In genomic region chr8:103978948-103979347, GRCm38 (mm10) we compare ENCODE assay signal across 13 mouse cellular contexts.
"Had no signal": no experiment of that assay in that cellular context is flagged by ENCODE, and none has a peak within 500 bp of the region (broad histone marks: within the 10 kb centered on the region; RNA-seq: fewer than 3 reads in every experiment).

No protein-coding gene starts in this region.

- H3K4me3 ChIP-seq: limb, embryonic 13.5 days; liver, embryonic 15.5 days; megakaryocyte, embryonic 14.5 days; midbrain, embryonic 15.5 days; neural tube, embryonic 13.5 days had no signal

- H3K27ac ChIP-seq: limb, embryonic 13.5 days; liver, embryonic 15.5 days; macrophage; midbrain, embryonic 15.5 days; neural tube, embryonic 13.5 days had no signal

- DNase-seq: kidney, adult 8-10 months; kidney, postnatal 25 days; layer of hippocampus, postnatal 36 days; lung, adult 2 months; retina, postnatal 1 day; right cerebral cortex, postnatal 4 days; spleen, adult 18-20 months had no signal

- H3K36me3 ChIP-seq: limb, embryonic 13.5 days; liver, embryonic 15.5 days; midbrain, embryonic 15.5 days; neural tube, embryonic 13.5 days had no signal

- H3K9me3 ChIP-seq: limb, embryonic 13.5 days; liver, embryonic 15.5 days; midbrain, embryonic 15.5 days; neural tube, embryonic 13.5 days had no signal

- H3K4me1 ChIP-seq: limb, embryonic 13.5 days; liver, embryonic 15.5 days; midbrain, embryonic 15.5 days; neural tube, embryonic 13.5 days had no signal

- H3K27me3 ChIP-seq: limb, embryonic 13.5 days; liver, embryonic 15.5 days; megakaryocyte, embryonic 14.5 days; midbrain, embryonic 15.5 days; neural tube, embryonic 13.5 days had no signal
